Mouse (Mus musculus) cerebellum, postnatal 4 days (tissue): ENCODE measurements around the gene Tuba1b.

Experiments used
- DNase-seq, 2 experiments: peaks; one replicate each; pipeline ENCODE4 v3.0.0; 2022; ENCODE audit warnings: low spot score in 2 of 2, mixed read lengths in 1 of 2

The Tuba1b gene

GRCm38 (mm10) chr15:98891907-98892606 lies 42.3 kb downstream of the Tuba1b start:
- no peak for DNase-seq

- DNase-seq, result no peak
These were observed 43.1 kb downstream of the Tuba1b start for GRCm38 (mm10) chr15:98891198-98891742.

GRCm38 (mm10) chr15:98887526-98887925 lies 46.8 kb downstream of the Tuba1b start:
- DNase-seq, result no peak

- no peak for DNase-seq
These were observed 47.5 kb downstream of the Tuba1b start for GRCm38 (mm10) chr15:98886667-98887387.

GRCm38 (mm10) chr15:98884106-98884505 lies 50.3 kb downstream of the Tuba1b start:
- DNase-seq, result no peak

GRCm38 (mm10) chr15:98883661-98884060 lies 50.7 kb downstream of the Tuba1b start:
- no peak for DNase-seq

- DNase-seq, result no peak
These were observed 52.7 kb downstream of the Tuba1b start for GRCm38 (mm10) chr15:98881656-98882008.
